In genomic region chrX:36864609-36865328, GRCm38 (mm10) we compare ENCODE assay signal across 8 mouse cellular contexts. TPM values are rescaled to one million over a fixed set of nuclear protein-coding genes. Genes with fewer than 3 reads are reported as not detected.
DNase-seq lines count a peak whose midpoint lies in the region; ATAC-seq and TF ChIP-seq lines count a peak whose summit lies in the region.

No protein-coding gene starts in this region.

- no peak overlapping the region for H3K9ac ChIP-seq in kidney, postnatal 0 days (ENCODE audit: low read depth, low read length)
- H3K9ac ChIP-seq in hindbrain, embryonic 15.5 days, result no peak overlapping the region
- 0 out of 2 replicates have a peak overlapping the region, but pooled peaks have one; percentile 35 for H3K9ac ChIP-seq in midbrain, embryonic 15.5 days

- no peaks in the 10 kb centered on the region for H3K36me3 ChIP-seq in kidney, postnatal 0 days (ENCODE audit: insufficient read depth, low read length)
- no peaks in the 10 kb centered on the region for H3K36me3 ChIP-seq in hindbrain, embryonic 15.5 days
- no peaks in the 10 kb centered on the region for H3K36me3 ChIP-seq in midbrain, embryonic 15.5 days (replicated peaks)

- ATAC-seq in kidney, postnatal 0 days (replicated peaks; ENCODE audit: low FRiP score, low read depth), result no peak
- no peak for ATAC-seq in hindbrain, embryonic 15.5 days (ENCODE audit: low FRiP score, low read depth)
- ATAC-seq in midbrain, embryonic 15.5 days (replicated peaks), result no peak

- no peak for DNase-seq in kidney, postnatal 0 days (ENCODE audit: low spot score)
- no peak for DNase-seq in kidney, postnatal 4 days
- DNase-seq in ovary, postnatal 14 days (ENCODE audit: low spot score), result no peak
- DNase-seq in kidney, postnatal 10 days, result no peak
- DNase-seq in left cerebral cortex, postnatal 14 days (ENCODE audit: low spot score in 2 of 2), result no peak

- TF ChIP-seq CTCF in kidney, postnatal 0 days (IDR thresholded peaks at IDR 0.05; ENCODE audit: low read depth), result no peak
- no peak for TF ChIP-seq CTCF in bone marrow macrophage, adult 2 months (IDR thresholded peaks at IDR 0.05; ENCODE audit: low read depth, low read length)

- intact Hi-C loops in left cerebral cortex, postnatal 14 days (cut with DNase I), result no loop called here

- no peaks in the 10 kb centered on the region for H3K27me3 ChIP-seq in kidney, postnatal 0 days (ENCODE audit: insufficient read depth, low read length)
- H3K27me3 ChIP-seq in hindbrain, embryonic 15.5 days, result no peaks in the 10 kb centered on the region
- no peaks in the 10 kb centered on the region for H3K27me3 ChIP-seq in midbrain, embryonic 15.5 days (replicated peaks)

- H3K4me3 ChIP-seq in kidney, postnatal 0 days (replicated peaks; ENCODE audit: low read depth, low read length), result peak overlapping the region; percentile 40
- H3K4me3 ChIP-seq in bone marrow macrophage, adult 2 months (ENCODE audit: insufficient read depth, low read length), result peak overlapping the region; percentile 75
- peak overlapping the region; percentile 46 for H3K4me3 ChIP-seq in hindbrain, embryonic 15.5 days
- peak overlapping the region; percentile 46 for H3K4me3 ChIP-seq in midbrain, embryonic 15.5 days

- H3K4me1 ChIP-seq in kidney, postnatal 0 days (replicated peaks; ENCODE audit: insufficient read depth, low read length), result no peaks in the 10 kb centered on the region
- peaks cover 4% of the 10 kb centered on the region for H3K4me1 ChIP-seq in bone marrow macrophage, adult 2 months (ENCODE audit: control insufficient read depth, insufficient read depth, low read length)
- H3K4me1 ChIP-seq in hindbrain, embryonic 15.5 days (replicated peaks), result peaks cover 12% of the 10 kb centered on the region; the same call in 1 of the 2 replicates
- peaks cover 12% of the 10 kb centered on the region for H3K4me1 ChIP-seq in midbrain, embryonic 15.5 days

- no peaks in the 10 kb centered on the region for H3K9me3 ChIP-seq in kidney, postnatal 0 days (replicated peaks; ENCODE audit: low read length)
- H3K9me3 ChIP-seq in hindbrain, embryonic 15.5 days, result no peaks in the 10 kb centered on the region
- no peaks in the 10 kb centered on the region for H3K9me3 ChIP-seq in midbrain, embryonic 15.5 days

- TF ChIP-seq POLR2A in bone marrow macrophage, adult 2 months (IDR thresholded peaks at IDR 0.05; ENCODE audit: borderline replicate concordance, low read depth, low read length), result no peak

- H3K4me2 ChIP-seq in kidney, postnatal 0 days (ENCODE audit: low read length), result peak overlapping the region; percentile 38; the same call in 1 of the 2 replicates
- H3K4me2 ChIP-seq in hindbrain, embryonic 15.5 days, result peak overlapping the region; percentile 43
- H3K4me2 ChIP-seq in midbrain, embryonic 15.5 days, result peak overlapping the region; percentile 39

- H3K27ac ChIP-seq in kidney, postnatal 0 days, result no peak overlapping the region
- no peak overlapping the region for H3K27ac ChIP-seq in bone marrow macrophage, adult 2 months (ENCODE audit: insufficient read depth, low read depth, low read length)
- no peak overlapping the region for H3K27ac ChIP-seq in hindbrain, embryonic 15.5 days (replicated peaks)
- no peak overlapping the region for H3K27ac ChIP-seq in midbrain, embryonic 15.5 days

- 60% methylated on average over 8 of the region's 8 CpGs for WGBS in kidney, postnatal 0 days
- 58% methylated on average over 8 of the region's 8 CpGs for WGBS in hindbrain, embryonic 15.5 days
- 55% methylated on average over 8 of the region's 8 CpGs for WGBS in midbrain, embryonic 15.5 days

RNA-seq across cellular contexts. Expression of gene Ube2a, which starts 8.9 kb away (rescaled TPM):
- 157 and 163 TPM in 2 replicates for polyA plus RNA-seq in kidney, postnatal 0 days (2015; fragmentation: Nextera tagmentation; extraction: Ambion mirVana)
- polyA plus RNA-seq in bone marrow macrophage, adult 2 months (2012; ENCODE audit: insufficient read depth, insufficient read length, missing spikeins), result 72.7 and 93.4 TPM in 2 replicates
- 115 and 119 TPM in 2 replicates for polyA plus RNA-seq in hindbrain, embryonic 15.5 days (2015; fragmentation: Nextera tagmentation; extraction: Ambion mirVana)
- 104 and 110 TPM in 2 replicates for polyA plus RNA-seq in midbrain, embryonic 15.5 days (2015; fragmentation: Nextera tagmentation; extraction: Ambion mirVana)
- 10 to 100 TPM; 59.6 to 61.9 TPM for total RNA-seq in left cerebral cortex, postnatal 14 days (2021)

RNA-seq across cellular contexts. Expression of gene C330007P06Rik, which starts 9.1 kb away (rescaled TPM):
- 22.5 and 26.4 TPM in 2 replicates for polyA plus RNA-seq in kidney, postnatal 0 days (2015; fragmentation: Nextera tagmentation; extraction: Ambion mirVana)
- 38.2 and 42.6 TPM in 2 replicates for polyA plus RNA-seq in bone marrow macrophage, adult 2 months (2012; ENCODE audit: insufficient read depth, insufficient read length, missing spikeins)
- polyA plus RNA-seq in hindbrain, embryonic 15.5 days (2015; fragmentation: Nextera tagmentation; extraction: Ambion mirVana), result 21.6 and 22.8 TPM in 2 replicates
- polyA plus RNA-seq in midbrain, embryonic 15.5 days (2015; fragmentation: Nextera tagmentation; extraction: Ambion mirVana), result 17.7 and 18.5 TPM in 2 replicates
- 10 to 100 TPM; 32.6 to 34.4 TPM for total RNA-seq in left cerebral cortex, postnatal 14 days (2021)

RNA-seq across cellular contexts. Expression of gene Nkrf, which starts 37.9 kb away (rescaled TPM):
- polyA plus RNA-seq in kidney, postnatal 0 days (2015; fragmentation: Nextera tagmentation; extraction: Ambion mirVana), result 1.4 and 1.6 TPM in 2 replicates
- polyA plus RNA-seq in bone marrow macrophage, adult 2 months (2012; ENCODE audit: insufficient read depth, insufficient read length, missing spikeins), result 1.9 and 3.2 TPM in 2 replicates
- 14.8 and 16.1 TPM in 2 replicates for polyA plus RNA-seq in hindbrain, embryonic 15.5 days (2015; fragmentation: Nextera tagmentation; extraction: Ambion mirVana)
- polyA plus RNA-seq in midbrain, embryonic 15.5 days (2015; fragmentation: Nextera tagmentation; extraction: Ambion mirVana), result 16.7 TPM in 2 replicates
- total RNA-seq in left cerebral cortex, postnatal 14 days (2021), result 10 to 100 TPM; 32.3 to 32.9 TPM
